Mouse (Mus musculus) cerebellum, adult 2 months (tissue): ENCODE measurements around the gene Zfyve27. TPM values are rescaled to one million over a fixed set of nuclear protein-coding genes. Genes with fewer than 3 reads are reported as not detected.
A peak's percentile ranks its signal among the peaks of the same experiment; 100 is the strongest.

Source experiments
- DNase-seq, 2 experiments: peaks; one replicate each; pipeline ENCODE4 v3.0.0; 2021
- H3K27ac ChIP-seq: fragments of 200-500 bp; 2 replicates; pipeline ENCODE4 v1.5.1; 2012; ENCODE audit warnings: low read length, control low read depth, inconsistent platforms; ENCODE audit not compliant: insufficient read depth
- H3K27me3 ChIP-seq: fragments of 200-500 bp; 2 replicates; pipeline ENCODE4 v1.6.1; 2012; ENCODE audit warnings: inconsistent platforms, mild to moderate bottlenecking, low read length, moderate library complexity; ENCODE audit not compliant: control insufficient read depth, insufficient read depth
- H3K4me1 ChIP-seq: fragments of 200-500 bp; 2 replicates; pipeline ENCODE4 v1.6.1; 2011; ENCODE audit warnings: low read length; ENCODE audit not compliant: control insufficient read depth, insufficient read depth
- H3K4me3 ChIP-seq: fragments of 200-500 bp; replicated peaks from 2 replicates; pipeline ENCODE3; 2011; ENCODE audit warnings: mild to moderate bottlenecking, low read depth, low read length, control low read depth; ENCODE audit not compliant: insufficient read depth
- CTCF ChIP-seq: fragments of 200-500 bp; IDR thresholded peaks from 2 replicates; pipeline ENCODE4 v1.5.1; 2011; ENCODE audit warnings: low read depth, mild to moderate bottlenecking, control low read depth, low read length, moderate library complexity, borderline replicate concordance; ENCODE audit not compliant: insufficient read depth
- POLR2A ChIP-seq: fragments of 200-500 bp; IDR thresholded peaks from 2 replicates; pipeline ENCODE4 v1.6.1; 2011; ENCODE audit warnings: low read length, control low read depth, borderline replicate concordance; ENCODE audit not compliant: insufficient read depth
- WGBS: fragments of 180-500 bp; shearing (Covaris S2); methylation state at CpG from one replicate; pipeline ENCODE4 v1.1.7; 2018; 5-methylcytosine and 5-hydroxymethylcytosine counted together
- polyA plus RNA-seq: library from polyadenylated mRNA; depleted of rRNA; stranded (reverse); fragments of >200 nt; gene quantifications from 2 replicates; pipeline ENCODE4 v1.2.3, GENCODE M21; 2012; rRNA removed

Zfyve27 gene
- 104 and 107 TPM in 2 replicates for polyA plus RNA-seq

- H3K27ac ChIP-seq = no peak within 1 kb of the TSS
- DNase-seq = no peak
- TF ChIP-seq POLR2A (no peak), CTCF (no peak)
- H3K27me3 ChIP-seq = no peaks in the 10 kb centered on the region
- 74% methylated on average over 5 of the region's 5 CpGs for whole genome bisulfite sequencing
- no peaks in the 10 kb centered on the region for H3K4me1 ChIP-seq
- no peak within 1 kb of the TSS for H3K4me3 ChIP-seq
These were observed at the start of gene Zfyve27 for GRCm38 (mm10) chr19:42163764-42164163. TSS of gene Zfyve27 (plus strand) at chr19:42163951.

GRCm38 (mm10) chr19:42115783-42116335 is 47.9 kb upstream of the Zfyve27 start:
- H3K4me1 ChIP-seq = no peaks in the 10 kb centered on the region
- WGBS = 93% methylated on average over 4 of the region's 4 CpGs
- TF ChIP-seq CTCF (no peak), POLR2A (no peak)
- no peaks in the 10 kb centered on the region; the same call in 1 of the 2 replicates for H3K27me3 ChIP-seq
- DNase-seq = no peak
- no peak overlapping the region for H3K4me3 ChIP-seq
- H3K27ac ChIP-seq = no peak overlapping the region

GRCm38 (mm10) chr19:42118142-42118541 is 45.6 kb upstream of the Zfyve27 start:
- WGBS = 94% methylated on average over 9 of the region's 9 CpGs
- Histone ChIP-seq H3K27ac (no peak overlapping the region), H3K4me1 (no peaks in the 10 kb centered on the region), H3K4me3 (no peak overlapping the region), H3K27me3 (no peaks in the 10 kb centered on the region; the same call in 1 of the 2 replicates)
- no peak for TF ChIP-seq CTCF
- no peak for TF ChIP-seq POLR2A
- no peak for DNase-seq

DNA sequence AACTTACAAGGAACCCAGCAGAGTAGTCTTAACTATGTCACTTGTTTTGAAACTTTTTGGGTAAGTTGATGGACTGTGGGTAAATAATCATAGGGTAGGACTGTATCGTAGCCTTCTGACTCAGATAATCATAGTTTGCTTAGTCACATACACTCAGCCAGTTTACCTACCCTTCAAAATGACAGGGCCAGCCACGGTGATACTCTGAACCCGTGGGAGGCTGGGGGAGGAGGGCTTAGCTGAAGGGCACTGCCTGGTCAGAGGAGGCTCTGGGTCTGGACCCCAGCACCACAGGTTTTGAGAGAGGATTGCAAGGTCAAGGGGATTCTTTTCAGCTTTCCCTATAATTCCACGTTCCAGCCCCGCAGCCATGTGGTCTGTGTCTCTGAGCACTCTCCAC is 45.2 kb upstream of the Zfyve27 start:
- Histone ChIP-seq H3K27ac (no peak overlapping the region), H3K4me1 (no peaks in the 10 kb centered on the region), H3K27me3 (no peaks in the 10 kb centered on the region; the same call in 1 of the 2 replicates), H3K4me3 (no peak overlapping the region)
- TF ChIP-seq CTCF = no peak
- TF ChIP-seq POLR2A = no peak
- no peak for DNase-seq
- 94% methylated on average over 5 of the region's 5 CpGs for WGBS

GRCm38 (mm10) chr19:42120451-42120850 is 43.3 kb upstream of the Zfyve27 start:
- TF ChIP-seq CTCF = no peak
- no peak for TF ChIP-seq POLR2A
- Histone ChIP-seq H3K4me3 (no peak overlapping the region), H3K4me1 (peaks cover 6% of the 10 kb centered on the region), H3K27me3 (no peaks in the 10 kb centered on the region; the same call in 1 of the 2 replicates), H3K27ac (no peak overlapping the region)
- 70% methylated on average over 8 of the region's 8 CpGs for WGBS
- DNase-seq = no peak

- Histone ChIP-seq H3K27me3 (no peaks in the 10 kb centered on the region), H3K27ac (peak overlapping the region; percentile 15; the same call in 1 of the 2 replicates), H3K4me3 (no peak overlapping the region), H3K4me1 (peaks cover 12% of the 10 kb centered on the region)
- DNase-seq = peak; percentile 32 to 36
- no peak for TF ChIP-seq POLR2A
- TF ChIP-seq CTCF = no peak
- 23% methylated on average over 13 of the region's 13 CpGs for WGBS
These were observed 39.1 kb upstream of the Zfyve27 start for GRCm38 (mm10) chr19:42124684-42125083.

GRCm38 (mm10) chr19:42125501-42126218 is 38.1 kb upstream of the Zfyve27 start:
- H3K27ac ChIP-seq = no peak overlapping the region
- WGBS = 88% methylated on average over 11 of the region's 11 CpGs
- TF ChIP-seq POLR2A (no peak), CTCF (no peak)
- no peaks in the 10 kb centered on the region for H3K27me3 ChIP-seq
- DNase-seq = no peak
- no peak overlapping the region for H3K4me3 ChIP-seq
- peaks cover 17% of the 10 kb centered on the region for H3K4me1 ChIP-seq

DNA sequence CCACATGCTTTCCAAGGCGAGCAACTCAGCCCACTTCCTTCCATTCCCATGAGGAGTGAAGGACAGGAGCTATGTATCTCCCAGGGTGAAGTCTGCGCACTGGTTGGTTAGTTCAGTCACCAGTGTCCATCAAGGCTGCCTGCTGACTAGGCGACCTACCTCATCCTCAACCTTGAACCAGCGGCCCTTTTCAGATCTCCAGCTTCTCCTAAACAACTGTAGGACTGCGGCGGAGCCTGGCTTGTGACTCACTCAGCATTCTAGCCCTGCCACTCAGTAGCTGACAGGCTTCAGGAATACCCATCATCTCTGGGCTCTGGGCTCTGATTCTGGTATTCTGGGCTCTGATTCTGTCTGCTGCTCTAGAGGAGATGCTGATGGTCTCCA is 37.5 kb upstream of the Zfyve27 start:
- DNase-seq = no peak
- no peaks in the 10 kb centered on the region for H3K27me3 ChIP-seq
- H3K4me3 ChIP-seq = no peak overlapping the region
- TF ChIP-seq CTCF (no peak), POLR2A (no peak)
- H3K4me1 ChIP-seq = peaks cover 17% of the 10 kb centered on the region
- 91% methylated on average over 6 of the region's 6 CpGs for WGBS
- no peak overlapping the region for H3K27ac ChIP-seq
